Mouse (Mus musculus) CH12.LX (cell line): Measurements from ENCODE around the gene Serpina16.

Experiments used
- CHD2 ChIP-seq: IDR thresholded peaks from 2 replicates; pipeline ENCODE4 v1.6.1; 2011; ENCODE audit warnings: low read length, improper control_type of control experiment
- CTCF ChIP-seq, 2 experiments: IDR thresholded peaks in 1 of 2; conservative IDR thresholded peaks in 1 of 2; 2 replicates each; pipeline ENCODE4 v1.5.1; 2011 to 2012; ENCODE audit warnings: low read depth in 2 of 2, low read length in 2 of 2, improper control_type of control experiment in 1 of 2, inconsistent platforms in 1 of 2, mild to moderate bottlenecking in 1 of 2, moderate library complexity in 1 of 2
- ZNF384 ChIP-seq: IDR thresholded peaks from 2 replicates; pipeline ENCODE4 v1.6.1; 2012; ENCODE audit warnings: low read depth, low read length, improper control_type of control experiment, inconsistent platforms

DNA sequence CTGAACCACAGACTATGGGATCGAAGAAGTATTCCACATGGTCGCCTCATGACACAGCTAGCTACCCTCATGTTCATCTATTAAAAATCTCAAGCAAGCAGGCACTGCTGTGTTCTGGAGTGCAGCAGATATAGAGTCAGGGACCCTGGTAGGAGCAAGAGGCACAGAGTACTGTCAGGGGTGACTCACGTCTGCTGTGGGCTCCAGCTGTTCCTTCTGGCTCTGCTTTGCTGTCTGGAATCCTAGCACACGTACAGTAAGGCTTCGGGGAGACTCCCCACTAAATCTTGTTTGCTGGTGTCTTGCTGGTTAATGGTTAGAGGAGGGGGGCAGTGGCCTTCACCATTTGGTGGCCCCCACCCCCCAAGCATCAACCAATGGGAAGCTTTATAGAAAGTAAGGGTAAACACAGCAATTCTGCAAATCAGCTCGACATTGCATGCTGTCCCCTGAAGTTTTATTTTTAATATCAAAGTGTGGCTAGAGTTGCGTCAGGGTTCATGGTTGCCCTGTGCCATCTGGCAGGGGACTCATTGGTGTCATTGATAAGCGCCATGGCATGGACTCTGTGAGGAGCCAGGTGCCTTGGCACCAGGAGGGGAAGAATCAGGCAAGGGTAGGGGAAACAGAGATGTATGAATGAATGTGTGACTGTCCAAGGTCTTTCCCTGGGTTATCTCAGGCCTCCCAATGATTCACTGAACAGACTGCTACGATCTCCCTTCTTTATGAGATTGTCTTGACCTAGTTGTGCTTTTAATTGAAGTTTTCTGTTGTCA lies 18.9 kb downstream of the Serpina16 start, which contains the start of gene Serpina6:
- TF ChIP-seq CHD2 (no peak), ZNF384 (no peak), CTCF (conservative IDR thresholded peaks at IDR 0.05 in 1 of 2, IDR thresholded peaks at IDR 0.05 in 1 of 2; ENCODE audit: low read depth in 2 of 2, low read length in 2 of 2) (no peak)
